Mouse (Mus musculus) stomach, postnatal 0 days (tissue): ENCODE data around the gene Draxin.

Source experiments
- CTCF ChIP-seq: IDR thresholded peaks from 2 replicates; pipeline ENCODE4 v1.5.1; 2016; ENCODE audit warnings: antibody characterized with exemption, low read depth, mild to moderate bottlenecking, moderate library complexity
- EP300 ChIP-seq: optimal IDR thresholded peaks from 2 replicates; pipeline ENCODE3; 2016; ENCODE audit warnings: antibody characterized with exemption

- TF ChIP-seq CTCF, result no peak
- no peak for TF ChIP-seq EP300
These were observed 74.3 kb downstream of the Draxin start for GRCm38 (mm10) chr4:148056246-148056645.
